Mouse (Mus musculus) erythroblast, adult 5-6 weeks (primary cell): Measurements from ENCODE around the gene Sez6. TPM values are rescaled to one million over a fixed set of nuclear protein-coding genes. Genes with fewer than 3 reads are reported as not detected.
A peak's percentile ranks its signal among the peaks of the same experiment; 100 is the strongest.

Experiments used
- ATAC-seq: replicated peaks from 2 replicates; pipeline ENCODE4 v1.8.0; 2016; ENCODE audit warnings: moderate number of reproducible peaks, mild to moderate bottlenecking, moderate TSS enrichment, inconsistent platforms; ENCODE audit not compliant: poor library complexity, low FRiP score, severe bottlenecking
- total RNA-seq, 2 experiments: library from RNA; stranded (forward) in 1 of 2; stranded (reverse) in 1 of 2; fragments of 150-400 nt in 1 of 2; fragments of 200-764, 138-1000 nt in 1 of 2; gene quantifications; 2 replicates each; pipeline versions ENCODE4 v1.2.3 to v1.2.4; 2015 to 2017; ENCODE audit warnings: low replicate concordance in 2 of 2

The Sez6 gene
- total RNA-seq, 2 experiments from 2014 or later: not detected

- no peak for ATAC-seq
Observed at GRCm38 (mm10) chr11:77974325-77974724, 43.7 kb downstream of the Sez6 start.

- no peak for ATAC-seq
Observed at GRCm38 (mm10) chr11:77975873-77976272, 45.3 kb downstream of the Sez6 start.

- no peak for ATAC-seq
Observed at GRCm38 (mm10) chr11:77978161-77978560, 47.6 kb downstream of the Sez6 start.

- ATAC-seq: no peak
Observed at GRCm38 (mm10) chr11:77979221-77979809, 48.7 kb downstream of the Sez6 start.

GRCm38 (mm10) chr11:77980281-77981204 is 49.9 kb downstream of the Sez6 start:
- ATAC-seq: no peak

GRCm38 (mm10) chr11:77981609-77982440 is 51.2 kb downstream of the Sez6 start:
- ATAC-seq: peak; percentile 76

GRCm38 (mm10) chr11:77982441-77982905 is 51.9 kb downstream of the Sez6 start, which contains the start of gene Phf12:
TSS of gene Phf12 (plus strand) at chr11:77982754.
- peak; percentile 80 for ATAC-seq

GRCm38 (mm10) chr11:77983191-77983936 is 52.8 kb downstream of the Sez6 start:
- ATAC-seq: no peak; the same call in 1 of the 2 replicates

- peak; percentile 27 for ATAC-seq
Observed at GRCm38 (mm10) chr11:77983937-77984835, 53.6 kb downstream of the Sez6 start.

GRCm38 (mm10) chr11:77984836-77985231 is 54.2 kb downstream of the Sez6 start:
- ATAC-seq: no peak

- ATAC-seq: no peak
Observed at GRCm38 (mm10) chr11:77985541-77986065, 55.0 kb downstream of the Sez6 start.

- no peak for ATAC-seq
Observed at GRCm38 (mm10) chr11:77989071-77989690, 58.6 kb downstream of the Sez6 start.

- ATAC-seq: no peak
Observed at GRCm38 (mm10) chr11:77995556-77995955, 65.0 kb downstream of the Sez6 start.

- ATAC-seq: no peak
Observed at GRCm38 (mm10) chr11:78006446-78006845, 75.8 kb downstream of the Sez6 start.

- peak; percentile 83 for ATAC-seq
Observed at GRCm38 (mm10) chr11:78019676-78020075, 89.1 kb downstream of the Sez6 start.

- peak; percentile 50 for ATAC-seq
Observed at GRCm38 (mm10) chr11:78023607-78024006, 93.0 kb downstream of the Sez6 start.
